Mouse (Mus musculus) ovary, adult 18-20 months (tissue): ENCODE data around the gene Usp53.

ENCODE experiments used
- DNase-seq: peaks from one replicate; pipeline ENCODE4 v3.0.0; 2022; ENCODE audit warnings: low spot score, mixed read lengths

Usp53 gene

DNA sequence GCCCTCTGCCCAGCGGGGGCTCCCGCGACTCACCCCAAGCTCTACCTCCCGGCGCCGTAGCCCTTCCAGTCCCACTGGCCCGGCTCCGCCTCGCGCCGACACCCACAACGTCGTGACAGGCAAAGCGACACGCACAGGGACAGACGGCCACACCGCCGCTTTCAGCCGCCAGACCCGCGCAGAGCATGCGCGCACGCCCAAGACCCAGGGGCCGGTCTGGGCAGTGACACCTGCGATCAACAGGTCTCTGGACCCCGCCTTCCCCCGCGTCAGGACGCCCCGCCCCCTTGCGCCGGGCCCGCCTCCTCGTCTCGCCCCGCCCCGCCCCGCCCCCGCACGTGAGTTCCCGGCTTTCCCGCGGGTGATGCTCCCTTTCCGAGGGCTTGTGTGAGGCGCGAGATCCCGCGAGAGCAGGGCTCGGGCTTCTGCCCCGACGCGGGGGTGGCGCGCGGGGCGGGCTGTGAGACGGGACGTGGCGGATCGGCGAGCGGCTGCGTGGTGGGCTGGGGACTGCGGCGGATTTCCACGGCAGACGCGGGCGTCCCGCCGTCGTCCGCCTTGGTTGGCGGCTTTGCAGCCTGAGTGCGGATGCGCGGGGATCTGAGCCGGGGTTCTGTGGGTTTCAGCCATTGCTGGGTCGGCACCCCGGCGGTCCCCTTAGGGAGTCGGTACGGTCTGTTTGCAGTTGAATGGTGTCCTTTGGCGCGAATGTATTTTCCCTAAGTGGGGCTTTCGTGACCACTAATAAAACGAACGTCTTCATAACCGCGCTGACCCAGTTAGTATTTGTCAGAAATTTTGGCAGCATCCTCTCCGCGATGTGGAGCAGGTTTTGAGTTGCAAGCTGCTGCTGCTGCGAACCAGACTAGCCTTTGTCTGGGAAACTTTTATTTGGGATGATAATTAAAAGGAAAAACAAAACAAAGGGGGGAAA, at the start of gene Usp53:
TSS of gene Usp53 (minus strand) at position 262 of the 934 bp plus-strand sequence.
- DNase-seq: peak; percentile 94

GRCm38 (mm10) chr3:123033804-123034203, 49.5 kb upstream of the Usp53 start:
- DNase-seq: no peak

- DNase-seq: no peak
These were observed 41.3 kb upstream of the Usp53 start for GRCm38 (mm10) chr3:123025634-123026033.

DNA sequence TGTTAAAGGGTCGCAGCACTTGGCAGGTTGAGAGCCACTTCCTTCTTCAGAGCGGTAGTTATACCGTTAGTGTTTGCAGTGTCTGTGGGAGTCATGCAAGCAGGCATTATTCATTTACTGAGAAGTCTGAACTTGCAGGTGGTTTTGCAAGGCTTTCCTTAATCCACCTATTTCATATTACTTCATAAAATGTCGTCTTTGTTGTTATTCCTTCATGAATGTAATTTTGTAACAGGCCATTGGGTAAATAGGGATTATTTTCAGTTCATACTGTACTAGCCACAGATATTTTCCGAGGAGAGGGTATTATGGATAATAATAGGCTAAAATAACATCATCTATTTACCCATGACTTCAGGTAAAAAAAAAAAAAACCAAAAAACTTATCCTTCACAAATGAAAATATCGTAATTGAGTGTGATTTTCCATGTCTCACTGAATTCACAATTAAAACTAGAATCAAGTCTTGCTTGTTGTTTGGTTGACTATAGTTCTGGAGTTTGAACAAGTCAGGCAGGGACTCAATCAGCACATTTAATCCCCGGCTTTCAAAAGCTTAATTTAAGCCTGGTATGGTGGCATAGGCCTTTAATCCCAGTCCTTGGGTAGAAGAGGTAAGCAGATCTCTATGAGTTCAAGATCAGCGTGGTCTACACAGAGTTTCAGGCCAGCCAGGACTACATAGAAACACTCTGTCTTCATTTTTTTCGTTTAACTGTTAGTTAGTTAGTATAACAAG, 40.4 kb upstream of the Usp53 start:
- DNase-seq: no peak

DNA sequence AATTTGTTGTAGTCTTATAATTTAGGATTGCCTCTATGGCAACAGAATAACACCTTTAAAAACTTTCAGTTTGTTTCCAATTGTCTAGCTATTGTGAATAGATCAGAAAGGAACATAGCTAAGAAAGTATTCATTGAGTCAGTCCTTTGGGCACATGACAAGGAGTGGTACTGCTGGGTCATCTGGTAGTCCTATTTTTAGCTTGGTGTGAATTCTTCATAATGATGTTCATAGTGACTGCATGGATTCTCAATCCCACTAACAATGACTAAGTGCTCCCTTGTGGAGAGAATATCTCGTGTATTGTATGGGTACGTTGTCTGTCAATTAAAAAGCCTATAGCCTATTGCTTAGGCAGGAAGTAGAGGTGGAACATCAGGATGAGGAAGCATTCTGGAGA, 34.5 kb upstream of the Usp53 start:
- DNase-seq: no peak

DNA sequence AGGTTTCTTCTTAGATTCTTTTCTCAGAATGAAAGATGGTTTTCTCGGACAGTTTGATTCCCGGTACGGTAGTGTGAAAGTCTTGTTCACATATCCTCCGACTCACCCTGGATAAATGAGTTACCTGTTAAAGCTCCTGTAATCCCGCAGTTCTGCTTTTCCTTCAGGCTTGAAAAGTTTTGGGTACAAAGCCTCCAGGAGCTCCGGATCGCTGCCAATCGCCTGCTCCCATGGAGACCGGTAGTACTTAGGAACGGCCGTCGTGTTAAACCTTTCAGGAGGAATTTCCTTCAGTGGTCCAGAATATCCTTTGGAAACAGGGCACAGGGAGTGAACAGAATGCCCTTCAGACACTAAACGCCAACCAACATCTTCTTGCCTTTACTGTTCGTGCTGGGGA, 29.2 kb upstream of the Usp53 start:
- no peak for DNase-seq

DNA sequence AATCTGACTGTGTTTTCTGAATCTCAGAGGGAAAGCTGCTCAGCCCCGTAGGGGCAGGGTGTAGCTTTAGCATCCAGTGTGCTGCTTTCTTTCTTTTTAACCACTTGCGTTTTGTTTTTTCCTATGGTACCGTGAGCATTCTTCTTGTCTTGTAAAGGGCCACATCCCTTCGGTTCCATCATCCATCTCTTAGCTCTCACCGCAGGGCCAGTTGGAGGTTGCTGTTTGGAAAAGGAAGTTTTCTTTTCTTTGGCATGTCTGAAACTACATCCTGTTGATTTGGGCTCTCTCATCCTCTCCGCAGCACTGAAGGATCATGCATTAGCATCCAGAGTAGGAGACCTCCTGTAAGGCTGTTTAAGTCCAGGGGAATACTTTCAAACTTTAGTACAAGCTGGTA, 25.1 kb upstream of the Usp53 start:
- no peak for DNase-seq

DNA sequence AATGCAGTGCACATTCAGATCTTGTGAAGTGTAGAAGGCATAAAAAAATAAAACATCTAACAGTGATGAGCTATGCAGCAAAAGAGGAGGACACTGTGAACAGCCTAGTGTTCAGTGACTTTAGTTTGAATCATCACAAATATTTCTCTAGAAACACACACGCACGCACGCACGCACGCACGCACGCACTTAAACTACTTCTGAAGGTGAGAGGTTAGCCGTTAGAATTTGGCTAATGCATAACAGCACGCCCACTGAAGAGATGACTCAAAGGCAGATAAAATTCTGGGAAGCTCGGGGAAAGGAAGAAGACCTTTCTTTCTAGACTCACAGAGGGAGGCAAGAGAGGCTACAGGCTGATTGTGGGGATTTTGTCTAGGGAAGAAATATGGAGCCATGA, 23.1 kb upstream of the Usp53 start:
- no peak for DNase-seq

DNA sequence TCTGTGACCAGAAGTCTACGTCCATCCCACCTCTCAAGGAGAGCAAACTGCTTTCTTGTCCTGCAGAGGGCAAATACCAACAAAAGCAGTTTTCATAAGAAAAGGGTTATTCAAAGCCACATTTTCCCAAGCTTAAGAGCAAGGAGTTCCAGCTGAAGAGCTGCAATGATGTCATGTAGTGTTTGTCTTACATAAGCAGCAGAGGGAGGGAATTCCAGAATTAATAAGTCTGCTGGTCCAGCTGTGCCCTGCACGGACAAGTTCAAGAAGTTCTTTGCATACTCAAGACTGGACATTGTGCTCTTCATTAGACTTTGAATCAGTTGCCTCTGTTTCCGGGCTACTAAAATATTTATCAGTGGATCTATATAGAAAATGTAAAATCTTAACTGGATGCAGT, 16.7 kb upstream of the Usp53 start:
- DNase-seq: no peak

DNA sequence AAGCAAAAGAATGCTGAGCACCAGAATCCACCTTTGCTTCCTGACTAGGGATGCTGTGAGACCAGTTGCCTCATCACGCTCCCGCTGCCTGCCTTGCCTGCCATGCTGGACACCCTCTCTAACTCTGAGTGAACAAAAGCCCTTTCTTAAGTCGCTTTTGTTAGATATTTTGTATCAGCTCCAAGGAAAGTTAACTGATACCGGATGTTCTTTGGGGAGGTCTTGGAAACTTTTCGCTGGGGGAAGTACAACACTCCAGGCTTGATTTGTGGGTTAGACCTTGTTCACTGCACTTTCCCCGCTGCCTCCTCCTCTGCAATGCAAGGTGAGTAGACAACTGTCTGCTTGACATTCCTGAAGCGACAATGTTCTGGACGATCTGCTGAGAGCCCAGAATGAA, 14.2 kb upstream of the Usp53 start:
- DNase-seq: no peak

DNA sequence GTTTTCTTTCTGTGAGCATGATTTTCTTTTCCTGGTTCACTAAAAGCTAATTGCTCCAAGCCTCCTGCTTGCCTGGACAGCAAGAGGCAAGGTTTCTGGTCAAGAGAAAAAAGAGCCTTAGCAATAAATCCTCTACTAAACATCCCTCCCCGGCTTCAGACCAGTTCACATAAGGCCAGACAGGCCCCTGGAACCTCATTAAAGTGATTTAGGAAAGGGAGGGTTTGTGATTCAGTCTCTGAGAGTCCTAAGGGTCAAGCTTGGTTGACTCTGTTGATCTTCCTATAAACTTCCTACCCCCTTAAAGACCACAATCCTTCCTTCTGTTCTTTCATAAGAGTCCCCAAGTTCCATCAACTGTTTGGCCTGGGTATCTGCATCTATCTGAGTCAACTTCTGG, 12.7 kb upstream of the Usp53 start:
- DNase-seq: no peak

DNA sequence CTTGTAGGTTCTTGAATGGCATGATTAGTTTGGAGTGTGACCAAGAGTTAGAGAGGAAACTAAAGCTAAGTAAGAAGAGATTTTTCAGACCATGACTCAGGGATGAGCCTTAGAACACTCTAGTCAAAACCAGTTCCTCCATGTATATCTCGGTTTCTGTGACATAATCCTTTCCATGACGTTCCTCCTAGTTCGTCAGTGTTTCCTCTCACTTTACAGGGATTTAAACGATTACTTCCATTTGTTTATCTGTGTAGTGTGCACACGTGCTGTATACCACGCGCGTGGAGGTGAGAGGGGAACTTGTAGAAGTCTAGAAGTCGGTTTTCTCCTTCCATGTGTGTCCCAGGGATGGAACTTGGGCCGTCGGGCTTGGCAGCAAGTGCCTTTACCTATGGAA, 2.6 kb upstream of the Usp53 start:
- no peak for DNase-seq

DNA sequence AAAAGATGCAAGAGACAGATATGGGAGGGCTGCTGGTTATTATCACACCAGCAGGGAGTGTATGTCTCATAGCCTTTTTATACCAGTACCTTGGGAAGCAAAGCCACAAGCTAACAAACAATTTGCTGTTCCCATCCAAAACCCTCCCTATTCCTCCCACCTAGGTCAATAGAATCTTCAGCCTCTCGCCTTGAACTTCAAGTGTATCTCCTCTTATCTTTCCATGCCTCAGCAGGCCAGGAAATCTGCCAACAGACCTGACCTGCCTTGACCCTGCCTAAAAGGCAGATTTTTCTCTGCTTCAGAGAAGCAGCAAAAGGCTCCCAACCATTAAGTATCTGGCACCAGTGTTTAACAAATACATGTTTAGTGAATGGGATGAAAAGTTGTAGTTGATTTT, 2.1 kb upstream of the Usp53 start:
- DNase-seq: peak; percentile 85

- DNase-seq: no peak
These were observed 1.1 kb upstream of the Usp53 start for GRCm38 (mm10) chr3:122985183-122985944.

GRCm38 (mm10) chr3:122983849-122984248, 461 bp downstream of the Usp53 start:
- no peak for DNase-seq

DNA sequence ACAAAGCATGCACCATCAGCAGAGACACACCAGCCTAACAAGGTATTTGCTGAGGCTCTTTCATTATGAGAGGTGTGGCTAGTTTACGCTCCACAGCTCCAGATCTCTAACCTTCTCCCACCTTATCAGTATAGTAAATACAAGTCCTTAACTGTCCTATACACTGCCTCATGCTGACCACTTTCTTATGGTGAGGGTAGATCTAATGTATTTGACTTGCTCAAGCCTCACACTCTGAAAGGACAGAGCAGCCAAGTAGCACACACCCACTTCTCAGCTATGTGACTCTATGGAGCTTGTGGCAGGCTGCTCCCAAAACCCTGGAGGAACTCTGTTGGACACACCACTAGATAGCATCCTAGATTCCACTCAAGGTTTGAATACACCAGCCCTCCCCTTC, 8.3 kb downstream of the Usp53 start:
- no peak for DNase-seq

GRCm38 (mm10) chr3:122975363-122975762, 8.9 kb downstream of the Usp53 start:
- no peak for DNase-seq

- no peak for DNase-seq
These were observed 9.5 kb downstream of the Usp53 start for GRCm38 (mm10) chr3:122974833-122975232.

GRCm38 (mm10) chr3:122972126-122972822, 12.0 kb downstream of the Usp53 start:
- no peak for DNase-seq

GRCm38 (mm10) chr3:122968391-122968790, 15.9 kb downstream of the Usp53 start:
- no peak for DNase-seq

DNA sequence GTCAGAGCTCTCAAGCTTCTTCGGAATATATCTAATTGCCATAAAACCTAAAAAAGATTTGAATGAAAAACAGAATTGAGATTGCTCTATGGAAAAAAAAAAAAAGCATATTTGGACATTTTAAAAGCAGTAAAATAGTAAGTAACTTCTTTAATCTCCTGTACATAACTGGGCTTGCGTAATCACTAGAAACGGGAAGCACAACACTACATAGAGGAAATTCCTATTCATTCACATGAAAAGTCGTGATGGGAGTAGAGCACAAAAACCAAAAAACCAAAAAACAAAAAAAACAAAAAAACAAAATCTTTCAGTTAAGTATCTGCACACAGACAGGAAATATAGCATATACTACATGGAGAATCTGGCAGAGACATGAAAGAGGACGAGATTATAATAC, 20.0 kb downstream of the Usp53 start:
- DNase-seq: no peak

- no peak for DNase-seq
These were observed 34.2 kb downstream of the Usp53 start for GRCm38 (mm10) chr3:122950129-122950528.
